Mouse (Mus musculus) brain, embryonic 14.5 days (tissue): ENCODE data around the gene M1ap. TPM values are rescaled to one million over a fixed set of nuclear protein-coding genes. Genes with fewer than 3 reads are reported as not detected.

Experiments
- DNase-seq: peaks from one replicate; pipeline ENCODE4 v3.0.0-alpha.2; 2011; ENCODE audit warnings: low read depth
- CTCF ChIP-seq: fragments of 200-500 bp; IDR thresholded peaks from 2 replicates; pipeline ENCODE4 v1.5.1; 2012; ENCODE audit warnings: inconsistent platforms, mild to moderate bottlenecking, moderate library complexity, borderline replicate concordance; ENCODE audit not compliant: insufficient read depth, insufficient read length; ENCODE audit errors: extremely low read depth
- POLR2A ChIP-seq: fragments of 200-500 bp; IDR thresholded peaks from 2 replicates; pipeline ENCODE4 v1.6.1; 2012; ENCODE audit warnings: mild to moderate bottlenecking, inconsistent platforms, borderline replicate concordance; ENCODE audit not compliant: poor library complexity, insufficient read depth, insufficient read length, severe bottlenecking; ENCODE audit errors: extremely low read depth
- polyA plus RNA-seq: library from polyadenylated mRNA; depleted of rRNA; stranded (reverse); fragments of >200 nt; gene quantifications from 2 replicates; pipeline ENCODE4 v1.2.3, GENCODE M21; 2012

The M1ap gene
- polyA plus RNA-seq, 1 experiment, result 0.15 TPM

DNA sequence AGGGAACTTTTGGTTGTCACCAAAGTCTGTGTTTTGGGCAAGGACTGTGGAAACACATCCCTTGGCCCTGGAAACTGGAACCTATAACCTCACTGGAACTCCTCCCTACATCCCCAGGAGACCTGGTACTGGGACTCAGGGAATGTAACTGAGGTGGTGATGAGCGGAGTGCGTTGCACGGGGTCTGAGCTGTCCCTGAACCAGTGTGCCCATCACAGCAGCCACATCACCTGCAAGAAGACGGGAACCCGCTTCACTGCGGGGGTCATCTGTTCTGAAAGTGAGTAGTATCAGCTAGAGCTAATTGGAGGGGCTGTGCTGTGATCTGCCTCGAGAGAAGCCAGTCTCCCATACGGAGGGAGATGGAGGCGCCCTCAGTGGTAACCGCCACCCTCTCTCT, 102.7 kb downstream of the M1ap start:
- TF ChIP-seq POLR2A (no peak), CTCF (no peak)
- DNase-seq, result no peak

DNA sequence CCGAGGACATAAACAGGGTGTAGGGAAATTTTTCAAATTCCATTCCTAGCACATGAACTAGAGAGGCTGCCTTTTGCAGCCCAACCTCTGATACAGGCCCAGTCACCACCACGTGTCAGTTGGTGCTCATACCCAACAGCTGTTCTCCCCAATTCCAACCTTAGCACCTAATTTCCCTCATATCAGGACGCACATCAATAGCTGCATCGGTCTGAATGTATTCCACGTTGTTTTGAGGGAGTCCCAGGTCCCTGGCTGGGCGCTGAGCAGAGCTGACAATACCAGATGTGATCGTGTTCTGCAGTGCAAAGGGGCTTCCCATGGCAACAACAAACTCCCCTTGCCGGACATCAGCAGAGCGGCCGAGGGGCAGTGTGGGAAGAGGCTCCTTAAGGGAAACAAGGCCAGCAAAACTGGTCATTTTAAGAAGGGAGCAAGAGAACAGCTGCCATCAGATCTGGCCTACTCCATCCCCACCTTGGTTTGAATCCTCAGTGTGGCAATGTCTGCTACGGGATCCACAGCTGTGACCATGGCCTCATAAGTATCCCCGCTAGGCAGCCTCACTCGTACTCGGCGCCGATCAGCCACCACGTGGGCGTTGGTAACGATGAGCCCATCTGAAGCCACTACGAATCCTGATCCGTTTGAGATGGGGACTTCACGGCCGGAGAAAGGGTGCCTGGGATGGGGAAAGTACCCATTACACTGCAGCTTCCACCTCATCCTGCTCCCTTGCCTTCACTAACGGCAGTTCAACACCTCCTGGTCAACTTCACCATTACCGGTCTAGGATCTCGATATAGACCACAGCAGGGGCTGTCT, 106.6 kb downstream of the M1ap start:
- no peak for TF ChIP-seq CTCF
- TF ChIP-seq POLR2A, result no peak
- peak; percentile 55 for DNase-seq

DNA sequence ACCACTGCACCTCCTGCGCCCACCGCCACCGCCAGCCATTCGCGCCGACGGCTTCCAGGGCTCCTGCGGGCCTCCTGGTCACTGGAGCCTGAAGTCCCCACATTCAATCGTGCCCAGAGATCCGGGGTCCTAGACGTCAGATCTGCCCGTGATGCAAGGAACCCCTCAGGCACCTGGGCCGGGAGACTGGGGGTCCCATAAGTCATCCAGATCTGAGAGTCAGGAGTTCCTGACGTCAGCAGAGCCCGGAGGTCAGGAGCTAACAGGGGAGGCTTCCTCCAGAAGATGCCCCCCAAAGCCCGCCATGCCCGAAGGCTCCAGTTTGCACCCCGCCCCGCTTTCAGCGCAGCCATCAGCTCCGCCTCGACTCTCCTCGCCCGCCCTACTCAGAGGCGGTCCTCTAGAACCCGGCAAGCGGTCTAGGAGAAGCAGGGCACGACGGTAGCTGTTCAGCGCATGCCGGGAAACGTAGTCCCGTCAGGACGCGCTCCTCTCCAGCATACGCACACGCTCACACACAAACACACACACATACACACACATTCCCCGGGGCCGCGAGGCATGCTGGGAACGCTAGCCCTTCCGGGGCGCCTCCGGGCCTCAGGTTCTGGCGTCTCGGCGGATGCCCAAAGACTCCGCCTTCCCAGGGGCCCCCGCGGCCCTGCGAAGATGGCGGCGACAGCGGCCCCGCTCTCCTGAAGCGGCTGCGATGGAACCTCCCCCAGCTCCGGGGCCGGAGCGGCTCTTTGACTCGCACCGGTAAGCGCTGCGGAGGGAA, 107.6 kb downstream of the M1ap start, which contains the start of gene Aup1:
Gene Aup1 (plus strand): TSS at position 448 of the 778 bp plus-strand sequence.
- TF ChIP-seq CTCF (no peak), POLR2A (peak; percentile 60)
- peak; percentile 100 for DNase-seq

DNA sequence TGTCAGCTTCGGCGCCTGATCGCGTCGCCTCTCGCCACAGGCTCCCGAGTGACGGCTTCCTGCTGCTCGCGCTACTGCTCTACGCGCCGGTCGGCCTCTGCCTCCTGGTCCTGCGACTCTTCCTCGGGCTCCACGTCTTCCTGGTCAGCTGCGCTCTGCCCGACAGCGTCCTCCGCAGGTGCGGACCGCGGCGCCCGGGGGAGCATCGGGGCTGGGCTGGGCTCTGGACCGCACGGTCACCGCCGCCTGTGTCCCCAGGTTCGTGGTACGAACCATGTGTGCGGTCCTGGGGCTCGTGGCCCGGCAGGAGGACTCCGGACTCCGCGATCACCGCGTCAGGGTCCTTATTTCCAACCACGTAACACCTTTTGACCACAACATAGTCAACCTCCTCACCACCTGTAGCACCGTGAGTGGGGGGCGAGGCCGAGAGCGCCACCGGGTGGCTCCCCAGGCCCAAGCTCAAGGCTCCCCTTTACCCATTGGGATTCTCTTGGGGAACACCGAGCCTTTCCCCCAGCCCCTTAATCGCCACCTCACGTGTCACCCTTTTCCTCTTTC, 108.2 kb downstream of the M1ap start, which contains the start of gene Htra2:
Gene Htra2 (minus strand): TSS at position 403 of the 561 bp plus-strand sequence.
- TF ChIP-seq POLR2A (no peak), CTCF (peak; percentile 30; the same call in 1 of the 2 replicates)
- DNase-seq, result peak; percentile 40

DNA sequence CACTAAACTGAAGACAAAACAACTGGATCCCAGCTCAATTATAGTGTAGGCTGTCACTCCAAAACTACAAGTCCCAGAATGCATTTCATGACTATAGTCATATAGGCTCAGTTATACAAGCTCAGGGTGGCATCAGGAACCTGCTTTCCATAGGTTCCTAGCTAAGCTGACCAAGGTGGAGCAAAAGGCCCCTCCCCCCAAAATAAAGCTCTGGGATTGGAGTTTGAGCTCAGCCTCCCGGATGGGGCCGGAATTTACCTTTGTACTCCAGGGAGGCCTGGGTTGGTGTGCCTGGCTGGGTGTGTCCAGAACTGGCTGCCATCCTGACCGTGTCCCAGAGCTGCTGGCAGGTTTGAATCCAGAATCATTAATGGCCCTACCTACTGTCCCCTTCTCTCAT, 111.1 kb downstream of the M1ap start, which contains the start of gene Dqx1:
Gene Dqx1 (plus strand): TSS at position 55 of the 400 bp plus-strand sequence.
- no peak for TF ChIP-seq CTCF
- no peak for TF ChIP-seq POLR2A
- no peak for DNase-seq

DNA sequence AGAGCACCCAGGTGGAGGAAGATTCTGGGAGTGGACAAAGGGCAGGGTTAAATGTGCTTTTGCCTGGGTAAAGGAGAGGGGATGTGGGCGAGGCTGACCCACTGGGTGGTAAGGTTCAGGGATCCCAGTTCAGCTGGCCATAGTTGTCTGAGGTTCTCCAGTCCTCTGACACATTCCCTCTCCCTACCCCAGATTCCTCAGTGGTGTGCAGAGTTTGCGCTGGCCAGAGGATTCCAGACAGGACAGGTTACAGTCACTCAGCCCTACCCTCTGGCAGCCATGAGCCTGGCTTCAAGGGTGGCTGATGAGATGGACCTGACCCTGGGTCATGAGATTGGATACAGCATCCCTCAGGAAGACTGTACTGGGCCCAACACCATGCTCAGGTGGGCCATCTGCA, 112.0 kb downstream of the M1ap start:
- no peak for DNase-seq
- TF ChIP-seq CTCF (no peak), POLR2A (no peak)

DNA sequence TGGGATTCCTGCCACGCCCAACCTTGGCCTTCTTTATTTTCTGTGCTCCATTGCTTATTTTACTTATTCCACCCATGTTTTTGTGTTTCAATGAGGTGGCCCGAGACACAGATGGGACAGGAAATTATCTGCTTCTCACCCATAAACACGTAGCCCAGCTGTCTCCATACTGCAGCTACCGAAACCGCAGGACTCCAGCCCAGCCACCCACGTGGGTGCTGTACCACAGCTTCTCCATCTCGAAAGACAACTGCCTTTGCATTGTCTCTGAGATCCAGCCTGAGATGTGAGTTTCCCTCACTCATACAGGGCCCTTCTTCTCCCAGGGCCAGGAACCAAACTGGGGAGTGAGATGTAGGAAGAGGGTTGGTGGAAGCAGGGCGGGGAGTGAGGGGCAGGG, 119.3 kb downstream of the M1ap start:
- TF ChIP-seq CTCF, result no peak
- TF ChIP-seq POLR2A, result no peak
- DNase-seq, result no peak

DNA sequence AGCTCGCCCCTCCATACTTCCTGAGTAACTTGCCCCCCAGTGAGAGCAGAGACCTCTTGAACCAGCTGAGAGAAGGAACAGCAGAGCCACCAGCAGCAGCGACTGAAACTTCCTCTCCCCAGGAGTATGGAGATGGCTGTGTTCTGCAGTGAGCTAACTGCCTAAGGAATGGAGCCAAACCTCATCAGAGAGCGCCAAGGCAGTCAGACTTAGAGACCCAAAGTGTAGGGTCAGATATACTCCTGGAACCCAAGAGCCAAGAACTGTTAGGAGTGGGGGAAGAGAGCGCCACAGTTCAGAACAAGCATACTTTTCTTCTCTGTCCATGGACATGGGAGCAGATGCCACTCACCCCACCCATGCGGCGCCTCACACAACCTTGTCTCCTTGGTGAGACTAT, 119.7 kb downstream of the M1ap start:
- DNase-seq, result no peak
- no peak for TF ChIP-seq CTCF
- TF ChIP-seq POLR2A, result no peak

DNA sequence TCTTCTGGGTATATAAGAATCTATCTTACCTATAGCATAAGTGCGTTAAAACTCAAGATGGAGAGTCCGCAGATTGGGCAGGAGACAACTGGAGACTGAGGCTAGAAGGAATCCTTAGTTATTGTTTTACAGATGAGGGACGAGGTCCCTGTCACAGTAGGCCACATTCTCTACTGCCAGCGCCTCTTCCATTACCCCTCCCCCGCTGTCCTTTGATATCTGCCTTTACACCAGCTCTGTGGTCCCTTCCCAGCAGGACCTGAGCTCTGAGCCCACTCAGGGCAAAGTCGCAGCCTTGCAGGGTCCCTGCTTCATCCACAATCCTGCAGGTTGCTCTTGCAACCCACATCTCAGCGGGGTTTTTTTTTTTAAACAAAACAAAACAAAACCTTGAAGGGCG, 121.5 kb downstream of the M1ap start:
- no peak for DNase-seq
- TF ChIP-seq POLR2A, result no peak
- TF ChIP-seq CTCF, result no peak

DNA sequence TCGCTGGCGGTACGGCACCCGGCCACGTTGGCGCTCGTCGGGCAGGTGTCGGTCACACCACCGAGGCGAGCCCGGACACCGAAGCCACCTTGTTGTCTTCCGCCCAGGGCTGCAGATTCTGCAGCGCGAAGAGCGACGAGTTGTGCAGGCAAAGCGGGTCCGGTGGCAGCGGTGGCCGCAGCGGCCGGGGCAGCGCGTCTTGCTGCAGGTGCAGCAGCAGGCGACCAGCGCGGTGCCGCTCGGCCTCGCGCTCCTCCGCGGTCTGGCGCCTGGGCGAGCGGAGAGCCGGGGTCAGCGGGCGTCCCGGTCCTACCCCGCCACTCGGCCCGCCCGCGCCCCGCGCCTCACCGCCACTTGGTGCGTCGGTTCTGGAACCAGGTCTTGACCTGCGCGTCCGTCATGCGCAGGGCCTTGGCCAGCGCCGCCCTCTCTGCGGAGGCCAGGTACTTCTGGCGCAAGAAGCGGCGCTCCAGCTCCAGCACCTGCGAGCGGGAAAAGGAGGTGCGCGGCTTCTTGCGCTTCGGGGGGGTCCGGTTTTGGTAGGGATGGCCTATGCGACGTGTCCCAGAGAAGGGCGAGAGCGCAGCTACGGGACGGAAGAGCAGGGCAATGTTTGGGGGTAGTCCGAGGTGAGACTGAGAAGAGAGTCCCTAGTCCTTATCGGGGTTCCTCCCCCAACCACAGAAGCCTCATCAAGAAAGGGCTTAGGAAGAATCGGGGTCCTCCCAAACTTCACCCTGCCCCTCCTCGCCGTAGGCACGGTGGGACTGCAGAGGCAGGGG, 122.2 kb downstream of the M1ap start:
- TF ChIP-seq POLR2A (no peak), CTCF (no peak)
- DNase-seq, result no peak
